9 mouse cellular contexts compared by ENCODE assay signal in the genomic region with DNA sequence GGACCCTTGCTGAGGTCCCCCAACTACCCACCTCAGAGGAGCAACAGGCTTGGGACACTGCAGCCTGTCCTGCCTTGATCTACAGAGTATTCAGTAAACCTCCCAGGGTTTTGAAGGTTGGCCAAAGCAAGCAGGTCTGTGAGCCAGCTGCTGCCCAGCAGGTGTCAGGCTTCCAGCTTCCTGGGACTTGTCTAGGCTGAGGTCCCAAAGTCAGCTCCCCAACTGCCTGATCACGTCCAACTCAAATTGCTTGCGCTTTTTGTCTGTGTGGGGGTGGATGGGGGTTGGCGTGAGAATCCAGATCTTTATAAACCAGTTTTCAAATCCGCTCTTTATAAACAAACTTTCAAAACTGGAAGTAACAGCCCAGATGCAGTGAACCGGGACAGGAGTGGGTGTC. TPM values are rescaled to one million over a fixed set of nuclear protein-coding genes. Genes with fewer than 3 reads are reported as not detected.
DNase-seq lines count a peak whose midpoint lies in the region; ATAC-seq and TF ChIP-seq lines count a peak whose summit lies in the region.
"Had no signal": no experiment of that assay in that cellular context is flagged by ENCODE, and none has a peak within 500 bp of the region (broad histone marks: within the 10 kb centered on the region; RNA-seq: fewer than 3 reads in every experiment).

No protein-coding gene starts in this region.

- ATAC-seq in hindbrain, postnatal 0 days = no peak
- ATAC-seq in lung, embryonic 14.5 days (ENCODE audit: insufficient read depth) = no peak

- peaks cover 8% of the 10 kb centered on the region; the same call in 1 of the 2 replicates for H3K4me1 ChIP-seq in hindbrain, postnatal 0 days (ENCODE audit: insufficient read depth, low read length)
- peaks cover 28% of the 10 kb centered on the region for H3K4me1 ChIP-seq in hindbrain, embryonic 10.5 days (replicated peaks)
- peaks cover 14% of the 10 kb centered on the region for H3K4me1 ChIP-seq in lung, embryonic 14.5 days (ENCODE audit: insufficient read depth)
- H3K4me1 ChIP-seq in thymus, adult 2 months (replicated peaks; ENCODE audit: control insufficient read depth, insufficient read depth, low read length) = no peaks in the 10 kb centered on the region

- 60% methylated on average over 5 of the region's 5 CpGs for WGBS in hindbrain, postnatal 0 days
- 80% methylated on average over 5 of the region's 5 CpGs for WGBS in hindbrain, embryonic 10.5 days
- 50% methylated on average over 5 of the region's 5 CpGs for WGBS in lung, embryonic 14.5 days
- WGBS in thymus, adult 2 months = 83% methylated on average over 5 of the region's 5 CpGs

- H3K4me2 ChIP-seq in hindbrain, postnatal 0 days (ENCODE audit: low read depth, low read length) = no peak overlapping the region
- H3K4me2 ChIP-seq in lung, embryonic 14.5 days = no peak overlapping the region

- no peaks in the 10 kb centered on the region for H3K36me3 ChIP-seq in hindbrain, postnatal 0 days (ENCODE audit: insufficient read depth, low read length)
- no peaks in the 10 kb centered on the region for H3K36me3 ChIP-seq in hindbrain, embryonic 10.5 days
- no peaks in the 10 kb centered on the region for H3K36me3 ChIP-seq in lung, embryonic 14.5 days (ENCODE audit: insufficient read depth)
- H3K36me3 ChIP-seq in thymus, adult 2 months (ENCODE audit: control insufficient read depth, insufficient read depth, low read length) = no peaks in the 10 kb centered on the region

- H3K9me3 ChIP-seq in hindbrain, postnatal 0 days (ENCODE audit: low read length) = no peaks in the 10 kb centered on the region
- H3K9me3 ChIP-seq in hindbrain, embryonic 10.5 days = no peaks in the 10 kb centered on the region
- H3K9me3 ChIP-seq in lung, embryonic 14.5 days (ENCODE audit: low read depth, low read length) = no peaks in the 10 kb centered on the region

- no peak overlapping the region for H3K27ac ChIP-seq in hindbrain, postnatal 0 days
- H3K27ac ChIP-seq in hindbrain, embryonic 10.5 days = no peak overlapping the region
- no peak overlapping the region for H3K27ac ChIP-seq in lung, embryonic 14.5 days (ENCODE audit: low read depth)
- H3K27ac ChIP-seq in thymus, adult 2 months (ENCODE audit: control insufficient read depth, insufficient read depth, low read length) = no peak overlapping the region

- no peaks in the 10 kb centered on the region for H3K27me3 ChIP-seq in hindbrain, postnatal 0 days (ENCODE audit: insufficient read depth, low read length)
- peaks cover 13% of the 10 kb centered on the region; the same call in 1 of the 2 replicates for H3K27me3 ChIP-seq in hindbrain, embryonic 10.5 days (ENCODE audit: insufficient read depth, poor library complexity, severe bottlenecking)
- H3K27me3 ChIP-seq in lung, embryonic 14.5 days (ENCODE audit: insufficient read depth, low read length) = no peaks in the 10 kb centered on the region
- no peaks in the 10 kb centered on the region; the same call in 1 of the 2 replicates for H3K27me3 ChIP-seq in thymus, adult 2 months (ENCODE audit: control insufficient read depth, insufficient read depth, low read length)

- H3K9ac ChIP-seq in hindbrain, postnatal 0 days (replicated peaks; ENCODE audit: low read length) = no peak overlapping the region
- no peak overlapping the region for H3K9ac ChIP-seq in lung, embryonic 14.5 days

- peak; percentile 42; the same call in 1 of the 2 replicates for TF ChIP-seq CTCF in hindbrain, postnatal 0 days (IDR thresholded peaks at IDR 0.05; ENCODE audit: low read depth)
- TF ChIP-seq CTCF in lung, embryonic 14.5 days (IDR thresholded peaks at IDR 0.05; ENCODE audit: low read depth) = peak; percentile 41; the same call in 1 of the 2 replicates
- no peak for TF ChIP-seq CTCF in thymus, adult 2 months (IDR thresholded peaks at IDR 0.05; ENCODE audit: borderline replicate concordance, control insufficient read depth, extremely low read depth, insufficient read depth, low read length, poor library complexity)

- no peak for TF ChIP-seq POLR2A in thymus, adult 2 months (IDR thresholded peaks at IDR 0.05; ENCODE audit: control insufficient read depth, extremely low read depth, insufficient read depth, low read length, poor library complexity)

- peak; percentile 69 for DNase-seq in hindbrain, postnatal 0 days (ENCODE audit: low spot score)
- no peak for DNase-seq in hindbrain, embryonic 10.5 days (ENCODE audit: low spot score)
- peak; percentile 43 for DNase-seq in MN1 (ENCODE audit: low spot score)
- DNase-seq in gastrocnemius, postnatal 10 days = peak; percentile 45
- peak; percentile 55 for DNase-seq in lung, embryonic 14.5 days
- DNase-seq in c-Kit-positive CD71-positive TER-119-positive erythroid progenitor cells, embryonic 14.5 days (ENCODE audit: low spot score) = no peak
- no peak for DNase-seq in embryo, embryonic 10 days (ENCODE audit: low spot score)
- DNase-seq in thymus, adult 2 months = no peak

- H3K4me3 ChIP-seq in hindbrain, postnatal 0 days (ENCODE audit: low read length) = no peak overlapping the region
- H3K4me3 ChIP-seq in hindbrain, embryonic 10.5 days = no peak overlapping the region
- H3K4me3 ChIP-seq in lung, embryonic 14.5 days (ENCODE audit: low read depth, low read length) = no peak overlapping the region
- H3K4me3 ChIP-seq in thymus, adult 2 months (ENCODE audit: control insufficient read depth, insufficient read depth, low read length) = no peak overlapping the region

RNA-seq across cellular contexts. Expression of gene D630003M21Rik, which starts 3.7 kb away (rescaled TPM):
- total RNA-seq in hindbrain, postnatal 0 days (2014; rRNA removed) = 6.0 and 7.8 TPM in 2 replicates
- polyA plus RNA-seq in hindbrain, postnatal 0 days (2015; fragmentation: Nextera tagmentation; extraction: Ambion mirVana) = 1.8 and 2.3 TPM in 2 replicates
- 3.7 and 4.9 TPM in 2 replicates for polyA plus RNA-seq in hindbrain, embryonic 10.5 days (2016; fragmentation: Nextera tagmentation; extraction: Ambion mirVana)
- 1 to 10 TPM; 4.2 to 4.7 TPM for total RNA-seq in gastrocnemius, postnatal 10 days (2021)
- 6.4 and 9.1 TPM in 2 replicates for polyA plus RNA-seq in lung, embryonic 14.5 days (2014; fragmentation: Nextera tagmentation; extraction: Ambion mirVana)
- polyA plus RNA-seq in thymus, adult 2 months (2012; rRNA removed) = 2.2 and 3.1 TPM in 2 replicates

RNA-seq across cellular contexts. Expression of gene Bpi, which starts 32.6 kb away (rescaled TPM):
- not detected in 2 replicates for total RNA-seq in hindbrain, postnatal 0 days (2014; rRNA removed)
- polyA plus RNA-seq in hindbrain, postnatal 0 days (2015; fragmentation: Nextera tagmentation; extraction: Ambion mirVana) = not detected in 2 replicates
- not detected in 2 replicates for polyA plus RNA-seq in hindbrain, embryonic 10.5 days (2016; fragmentation: Nextera tagmentation; extraction: Ambion mirVana)
- not detected for total RNA-seq in gastrocnemius, postnatal 10 days (2021)
- not detected in 2 replicates for polyA plus RNA-seq in lung, embryonic 14.5 days (2014; fragmentation: Nextera tagmentation; extraction: Ambion mirVana)
- polyA plus RNA-seq in thymus, adult 2 months (2012; rRNA removed) = 0.06 and 0.32 TPM in 2 replicates
- total RNA-seq: left cerebral cortex, postnatal 25 days had no signal

Comparison
In these comparisons a context has a peak if more than half of its experiments do, and no peak if none do; other contexts are left out.
1. DNase-seq: peak in hindbrain, postnatal 0 days (single experiment), MN1 (single experiment), gastrocnemius, postnatal 10 days (single experiment) and lung, embryonic 14.5 days (single experiment); none in hindbrain, embryonic 10.5 days (single experiment), c-Kit-positive CD71-positive TER-119-positive erythroid progenitor cells, embryonic 14.5 days (single experiment), embryo, embryonic 10 days (single experiment) and thymus, adult 2 months (single experiment).